Mouse (Mus musculus) lung, adult 2 months (tissue): ENCODE data around the gene Pxn.

Experiments
- CTCF ChIP-seq: fragments of 200-500 bp; IDR thresholded peaks from 2 replicates; pipeline ENCODE4 v1.5.1; 2011; ENCODE audit warnings: mild to moderate bottlenecking, low read length, control low read depth; ENCODE audit not compliant: insufficient read depth
- POLR2A ChIP-seq: fragments of 200-500 bp; IDR thresholded peaks from 2 replicates; pipeline ENCODE4 v1.6.1; 2011; ENCODE audit warnings: low read depth, mild to moderate bottlenecking, control low read depth, low read length, borderline replicate concordance; ENCODE audit errors: extremely low read depth

GRCm38 (mm10) chr5:115493441-115493840 lies 13.0 kb upstream of the Pxn start:
- TF ChIP-seq POLR2A = no peak
- TF ChIP-seq CTCF = no peak
